Mouse (Mus musculus) erythroblast, embryonic 14.5 days (primary cell): ENCODE results near the gene Adra2a.

Experiments
- GATA1 ChIP-seq: IDR thresholded peaks from 2 replicates; pipeline ENCODE4 v1.6.1; 2012; ENCODE audit warnings: low read length, inconsistent platforms, mixed read lengths
- TAL1 ChIP-seq: IDR thresholded peaks from 3 replicates; pipeline ENCODE4 v1.6.1; 2012; ENCODE audit warnings: low read length, inconsistent platforms, mixed read lengths

DNA sequence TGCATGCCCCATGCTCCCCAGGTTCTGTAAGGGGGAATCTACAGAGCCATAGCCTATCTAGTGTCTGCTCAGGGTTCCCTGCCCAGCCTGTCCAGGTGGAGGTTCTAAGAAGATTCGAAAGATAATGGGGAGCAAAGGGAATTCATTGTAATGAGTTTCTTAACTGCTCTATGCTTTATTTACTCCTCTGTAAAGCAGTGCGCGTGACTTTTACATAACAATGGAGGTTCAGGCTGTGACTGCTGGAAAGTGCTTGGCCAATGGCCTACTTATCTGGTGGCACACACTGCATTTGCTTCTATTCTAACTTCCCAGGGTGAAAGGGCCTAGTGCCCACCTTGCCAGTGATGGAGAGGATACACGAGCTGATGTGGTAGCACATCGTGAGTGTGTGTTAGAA is 11.9 kb downstream of the Adra2a start:
- TF ChIP-seq GATA1 = no peak
- TF ChIP-seq TAL1 = no peak
